Mouse (Mus musculus): ENCODE measurements at regions not wholly inside any gene's neighbourhood (a gene's known extent, or its start where the extent isn't known, plus 50 kb on each side); places are given as distances from the start of the nearest gene placed in this dataset. TPM values are rescaled to one million over a fixed set of nuclear protein-coding genes. Genes with fewer than 3 reads are reported as not detected.

GRCm38 (mm10) chr1:77300806-77301205 is 214.1 kb downstream of the Epha4 start:
- Histone ChIP-seq H3K4me1 (peaks cover 2% of the 10 kb centered on the region; the same call in 1 of the 2 replicates), H3K36me3 (replicated peaks) (no peaks in the 10 kb centered on the region), H3K9me3 (no peaks in the 10 kb centered on the region), H3K27me3 (replicated peaks; ENCODE audit: low read depth, poor library complexity, severe bottlenecking) (no peaks in the 10 kb centered on the region), H3K27ac (replicated peaks) (no peak overlapping the region), H3K4me3 (no peak overlapping the region)
- 74% methylated on average over 2 of the region's 2 CpGs for WGBS
- no peak for DNase-seq (ENCODE audit: low spot score)

- H3K4me3 ChIP-seq = no peak overlapping the region
- WGBS = 90% methylated on average over 2 of the region's 2 CpGs
- no peak overlapping the region for H3K27ac ChIP-seq (replicated peaks)
- H3K4me1 ChIP-seq = peaks cover 2% of the 10 kb centered on the region; the same call in 1 of the 2 replicates
- no peak for DNase-seq (ENCODE audit: low spot score)
- no peaks in the 10 kb centered on the region for H3K27me3 ChIP-seq (replicated peaks; ENCODE audit: low read depth, poor library complexity, severe bottlenecking)
- no peaks in the 10 kb centered on the region for H3K9me3 ChIP-seq
- H3K36me3 ChIP-seq (replicated peaks) = no peaks in the 10 kb centered on the region
These were observed 210.1 kb downstream of the Epha4 start for GRCm38 (mm10) chr1:77304770-77305169.

DNA sequence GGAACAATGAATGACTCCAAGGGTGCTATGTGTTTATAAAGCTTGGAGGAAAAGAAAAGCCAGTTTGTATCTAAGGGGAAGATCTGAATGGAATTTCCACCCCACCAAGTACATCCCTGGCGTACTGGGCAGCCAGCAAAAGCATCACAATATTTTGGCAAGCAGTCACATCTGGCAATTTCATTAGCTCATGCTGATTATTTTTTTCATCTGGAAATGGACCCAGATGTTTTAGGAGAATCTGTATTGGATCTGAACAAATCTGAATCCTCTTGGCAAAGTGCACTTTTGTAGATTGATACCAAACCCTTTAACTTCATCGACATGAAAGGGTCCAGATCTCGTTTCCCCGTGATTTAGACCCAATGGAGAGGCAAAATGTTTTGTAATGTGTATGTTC is 207.1 kb downstream of the Epha4 start:
- WGBS = 78% methylated on average over 4 of the region's 4 CpGs
- DNase-seq (ENCODE audit: low spot score) = no peak
- no peak overlapping the region for H3K27ac ChIP-seq (replicated peaks)
- no peak overlapping the region for H3K4me3 ChIP-seq
- H3K9me3 ChIP-seq = no peaks in the 10 kb centered on the region
- peaks cover 5% of the 10 kb centered on the region; the same call in 1 of the 2 replicates for H3K4me1 ChIP-seq
- H3K36me3 ChIP-seq (replicated peaks) = no peaks in the 10 kb centered on the region
- no peaks in the 10 kb centered on the region for H3K27me3 ChIP-seq (replicated peaks; ENCODE audit: low read depth, poor library complexity, severe bottlenecking)

GRCm38 (mm10) chr1:77313119-77313518 is 201.8 kb downstream of the Epha4 start:
- no peak overlapping the region for H3K27ac ChIP-seq (replicated peaks)
- DNase-seq (ENCODE audit: low spot score) = no peak
- no peak overlapping the region for H3K4me3 ChIP-seq
- H3K36me3 ChIP-seq (replicated peaks) = no peaks in the 10 kb centered on the region
- no peaks in the 10 kb centered on the region for H3K9me3 ChIP-seq
- peaks cover 29% of the 10 kb centered on the region for H3K4me1 ChIP-seq
- H3K27me3 ChIP-seq (replicated peaks; ENCODE audit: low read depth, poor library complexity, severe bottlenecking) = no peaks in the 10 kb centered on the region
- WGBS = 42% methylated on average over 3 of the region's 3 CpGs

DNA sequence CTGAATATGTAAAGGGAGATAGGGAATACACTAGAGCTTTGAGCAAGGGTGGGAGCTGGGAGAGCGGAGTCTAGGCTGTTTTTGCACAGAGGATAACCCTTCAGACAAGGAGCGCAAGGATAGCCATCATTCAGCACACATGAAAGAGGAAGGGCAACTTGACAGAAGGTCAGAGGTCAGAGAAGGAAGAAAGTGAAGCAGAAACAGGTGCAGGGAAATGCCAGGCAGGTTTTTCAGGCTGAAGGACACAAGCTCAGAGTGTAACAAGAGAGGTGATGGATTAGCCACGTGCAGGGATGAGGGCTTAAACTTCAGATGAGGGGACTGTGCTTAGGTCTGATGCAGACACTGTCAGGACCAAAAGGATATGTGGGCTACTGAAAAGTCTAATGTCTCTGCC is 199.5 kb downstream of the Epha4 start:
- peaks cover 29% of the 10 kb centered on the region for H3K4me1 ChIP-seq
- no peaks in the 10 kb centered on the region for H3K27me3 ChIP-seq (replicated peaks; ENCODE audit: low read depth, poor library complexity, severe bottlenecking)
- peak; percentile 21 for DNase-seq (ENCODE audit: low spot score)
- H3K27ac ChIP-seq (replicated peaks) = no peak overlapping the region
- WGBS = 58% methylated on average over 3 of the region's 3 CpGs
- no peak overlapping the region for H3K4me3 ChIP-seq
- no peaks in the 10 kb centered on the region for H3K36me3 ChIP-seq (replicated peaks)
- H3K9me3 ChIP-seq = no peaks in the 10 kb centered on the region

DNA sequence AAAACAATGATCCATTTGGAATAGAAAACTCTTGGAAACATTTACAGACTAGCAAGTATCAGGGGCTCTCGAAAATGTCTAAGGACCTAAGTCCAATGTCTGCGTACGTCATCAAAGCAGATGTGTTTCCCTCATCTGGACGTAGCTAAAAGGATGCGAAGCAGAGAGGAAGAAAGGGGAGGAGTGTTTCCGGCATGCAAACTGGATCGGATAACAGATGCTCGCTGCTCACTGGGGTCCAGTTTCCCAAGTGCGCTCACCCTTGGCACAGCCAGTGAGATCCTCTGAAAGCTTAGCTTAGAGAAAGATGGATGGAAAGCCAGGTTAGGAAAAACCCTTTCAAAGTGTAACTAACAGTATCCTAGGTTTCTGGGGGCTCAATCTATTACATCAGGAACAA is 198.7 kb downstream of the Epha4 start:
- no peaks in the 10 kb centered on the region for H3K9me3 ChIP-seq
- WGBS = 39% methylated on average over 9 of the region's 9 CpGs
- peak; percentile 21 for DNase-seq (ENCODE audit: low spot score)
- H3K36me3 ChIP-seq (replicated peaks) = no peaks in the 10 kb centered on the region
- peaks cover 28% of the 10 kb centered on the region for H3K4me1 ChIP-seq
- H3K27me3 ChIP-seq (replicated peaks; ENCODE audit: low read depth, poor library complexity, severe bottlenecking) = no peaks in the 10 kb centered on the region
- no peak overlapping the region for H3K27ac ChIP-seq (replicated peaks)
- H3K4me3 ChIP-seq = no peak overlapping the region

Small RNA genes lying in the stretch of these regions (microRNA-seq; reads per million reads assigned to microRNA genes)
- gene Mir6343 = not detected

Data from embryonic facial prominence, embryonic 10.5 days (tissue).